Mouse (Mus musculus): ENCODE measurements around the gene Casp1.

DNA sequence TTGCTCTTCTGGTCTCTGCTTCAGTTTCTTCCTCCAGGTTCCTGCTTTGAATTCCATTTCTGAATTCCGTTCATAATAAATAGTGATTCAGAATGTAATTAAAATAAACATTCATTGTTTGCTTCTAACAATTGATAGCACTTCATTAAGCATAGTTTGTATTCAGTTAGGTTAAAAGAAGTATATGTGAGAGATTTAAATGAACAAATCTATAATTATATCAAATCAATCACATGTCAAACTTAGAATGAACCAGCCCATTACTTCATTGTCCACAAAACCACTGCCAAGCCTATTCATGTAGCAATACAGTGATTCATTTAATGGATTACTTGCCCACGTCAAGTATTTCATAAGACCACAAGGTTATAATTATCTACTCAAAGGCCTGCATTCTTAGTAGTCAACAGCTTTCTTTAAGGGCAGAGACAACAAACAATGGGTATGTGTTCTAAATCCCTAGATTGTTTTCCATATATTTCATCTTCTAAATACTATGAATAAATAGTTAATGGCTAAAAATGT lies 34.3 kb upstream of the Casp1 start:
- TF ChIP-seq CTCF (conservative IDR thresholded peaks at IDR 0.05 in 1 of 2, IDR thresholded peaks at IDR 0.05 in 1 of 2; ENCODE audit: low read depth in 2 of 2, low read length in 2 of 2) (no peak), TBP (conservative IDR thresholded peaks at IDR 0.05; ENCODE audit: low read depth, low read length) (no peak), EP300 (IDR thresholded peaks at IDR 0.05; ENCODE audit: low read length) (no peak), PAX5 (IDR thresholded peaks at IDR 0.05; ENCODE audit: low read length) (no peak), RCOR1 (conservative IDR thresholded peaks at IDR 0.05; ENCODE audit: low read depth, low read length) (no peak), MEF2A (IDR thresholded peaks at IDR 0.05; ENCODE audit: borderline replicate concordance, low read depth, low read length) (no peak), RAD21 (IDR thresholded peaks at IDR 0.05; ENCODE audit: low read depth, low read length) (no peak), POLR2A (IDR thresholded peaks at IDR 0.05; ENCODE audit: low read depth, low read length) (no peak), POLR2AphosphoS2 (IDR thresholded peaks at IDR 0.05; ENCODE audit: low read depth, low read length) (no peak), CHD2 (IDR thresholded peaks at IDR 0.05; ENCODE audit: low read length) (no peak), ZKSCAN1 (IDR thresholded peaks at IDR 0.05; ENCODE audit: borderline replicate concordance, low read depth, low read length) (no peak), NELFE (IDR thresholded peaks at IDR 0.05; ENCODE audit: low read depth, low read length) (no peak), MAZ (IDR thresholded peaks at IDR 0.05; ENCODE audit: low read depth, low read length) (no peak), HCFC1 (IDR thresholded peaks at IDR 0.05; ENCODE audit: low read depth, low read length) (no peak)
